Mouse (Mus musculus) right cerebral cortex, postnatal 14 days (tissue): ENCODE data around the gene Mrpl24.

Experiments used
- DNase-seq: peaks from one replicate; pipeline ENCODE4 v3.0.0; 2022

The Mrpl24 gene

GRCm38 (mm10) chr3:87910573-87911141 is 8.6 kb upstream of the Mrpl24 start:
- peak; percentile 58 for DNase-seq

- DNase-seq: no peak
These were observed 5.8 kb upstream of the Mrpl24 start for GRCm38 (mm10) chr3:87913491-87913890.

DNA sequence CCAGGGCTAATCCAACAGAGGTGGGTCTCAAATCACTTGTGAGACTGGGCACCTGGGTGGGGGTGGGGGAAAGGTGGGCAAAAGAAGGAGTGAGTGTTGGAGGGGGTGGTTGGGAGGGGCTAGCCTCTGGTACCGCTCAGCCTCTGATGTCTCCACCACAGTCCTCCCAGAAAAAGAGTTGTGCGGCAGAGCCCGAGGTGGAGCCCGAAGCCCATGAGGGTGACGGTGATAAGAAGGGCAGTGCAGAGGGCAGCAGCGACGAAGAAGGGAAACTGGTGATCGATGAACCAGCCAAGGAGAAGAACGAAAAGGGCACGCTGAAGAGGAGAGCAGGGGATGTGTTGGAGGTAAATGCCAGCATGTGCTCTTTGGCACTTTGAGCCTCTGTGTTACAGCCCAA is 5.4 kb upstream of the Mrpl24 start:
- no peak for DNase-seq

DNA sequence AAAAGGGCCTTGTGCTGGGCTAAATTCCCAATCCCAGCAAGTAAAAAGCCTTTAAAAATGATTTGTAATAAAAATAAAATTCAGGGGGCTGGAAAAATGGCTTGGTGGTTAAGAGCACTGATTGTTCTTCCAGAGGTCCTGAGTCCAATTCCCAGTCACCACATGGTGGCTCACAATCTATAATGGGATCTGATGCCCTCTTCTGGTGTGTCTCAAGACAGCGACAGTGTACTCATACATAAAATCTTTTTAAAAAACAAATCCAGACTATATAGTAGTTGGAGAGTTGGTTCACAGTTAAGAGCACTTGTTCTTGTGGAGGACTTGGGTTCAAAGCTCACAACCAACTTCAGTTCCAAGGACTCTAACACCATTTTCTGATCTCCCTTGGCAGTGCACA is 2.3 kb upstream of the Mrpl24 start:
- no peak for DNase-seq

GRCm38 (mm10) chr3:87918551-87918950 is 755 bp upstream of the Mrpl24 start:
- no peak for DNase-seq

DNA sequence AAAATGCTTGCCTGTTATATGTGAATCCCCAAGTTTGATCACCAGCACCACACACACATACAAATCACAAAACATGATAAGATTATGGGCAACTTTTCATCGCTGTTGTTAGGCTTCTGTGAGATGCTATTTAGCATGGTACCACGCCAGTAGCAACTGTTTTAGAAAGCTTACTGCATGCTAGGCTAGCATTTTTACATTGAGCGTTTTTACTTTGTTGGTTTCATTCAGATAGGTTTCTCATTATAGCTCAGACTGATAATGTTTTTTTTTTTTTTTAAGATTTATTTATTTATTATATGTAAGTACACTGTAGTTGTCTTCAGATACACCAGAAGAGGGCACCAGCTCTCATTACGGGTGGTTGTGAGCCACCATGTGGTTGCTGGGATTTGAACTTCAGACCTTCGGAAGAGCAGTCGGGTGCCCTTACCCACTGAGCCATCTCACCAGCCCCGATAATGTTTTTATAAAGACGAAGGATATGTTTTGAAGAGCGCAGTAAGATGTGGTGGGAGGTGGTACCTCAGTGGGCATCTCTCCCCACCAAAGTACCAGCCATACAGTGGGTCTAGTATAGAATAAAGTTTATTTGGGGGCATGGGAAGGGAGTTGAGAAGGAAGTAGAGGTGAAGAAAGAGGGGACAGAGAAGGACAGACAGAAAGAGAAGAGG is 1.1 kb downstream of the Mrpl24 start:
- no peak for DNase-seq

- no peak for DNase-seq
These were observed 5.7 kb downstream of the Mrpl24 start for GRCm38 (mm10) chr3:87924996-87925395.

DNA sequence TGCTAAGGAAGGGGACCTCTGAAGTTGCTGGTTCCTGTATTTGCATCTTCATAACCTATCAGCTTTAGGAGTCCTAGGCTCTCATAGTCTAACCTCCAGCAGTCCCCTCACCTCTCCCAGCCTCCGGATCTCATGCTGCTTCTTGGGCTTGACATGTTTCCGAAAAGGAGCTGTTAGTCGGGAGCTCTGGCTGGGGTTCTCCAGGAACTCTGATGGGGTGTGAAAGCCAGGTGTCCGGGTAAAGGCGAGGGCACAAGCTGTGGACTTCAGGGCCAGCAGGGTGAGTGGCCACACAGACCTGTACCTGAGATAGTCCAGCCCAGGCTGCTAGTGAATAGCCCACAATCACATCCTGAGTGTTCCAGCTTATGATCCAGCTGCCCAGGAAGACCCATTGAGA is 8.1 kb downstream of the Mrpl24 start:
- no peak for DNase-seq

DNA sequence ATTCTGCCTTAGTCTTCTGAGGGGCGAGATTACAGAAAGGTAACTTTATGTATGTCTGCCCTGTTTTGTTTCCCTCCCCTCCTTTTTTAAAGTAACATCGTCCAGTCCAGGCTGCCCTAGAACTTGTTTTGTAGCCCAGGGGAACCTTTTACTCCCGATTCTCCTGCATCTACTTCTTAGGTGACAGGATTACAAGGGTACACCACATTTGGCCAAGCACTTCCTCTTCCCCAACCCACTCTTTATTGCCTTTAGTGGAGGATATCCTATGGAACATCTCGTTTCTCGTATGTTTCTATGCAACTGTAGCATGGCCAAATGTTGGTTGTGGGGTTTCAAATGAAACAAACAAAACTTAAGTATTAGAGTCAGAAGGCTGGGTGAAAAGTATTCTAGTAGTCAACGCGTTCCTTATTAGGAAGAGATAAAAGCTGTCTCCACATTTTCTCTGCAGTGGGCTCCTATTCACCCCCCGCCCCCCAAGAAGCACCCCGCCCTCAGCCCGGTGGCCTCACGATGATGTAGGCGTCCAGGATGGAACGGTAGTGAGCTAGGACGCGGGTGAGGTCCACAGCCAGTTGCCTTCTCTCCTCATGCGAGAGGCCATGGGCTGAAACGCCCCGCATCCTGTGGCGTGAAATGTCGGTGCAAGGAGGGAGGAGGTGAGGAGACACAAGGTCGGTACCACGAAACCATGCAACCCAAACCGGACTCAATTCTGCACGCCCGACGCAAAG is 10.2 kb downstream of the Mrpl24 start:
- no peak for DNase-seq

DNA sequence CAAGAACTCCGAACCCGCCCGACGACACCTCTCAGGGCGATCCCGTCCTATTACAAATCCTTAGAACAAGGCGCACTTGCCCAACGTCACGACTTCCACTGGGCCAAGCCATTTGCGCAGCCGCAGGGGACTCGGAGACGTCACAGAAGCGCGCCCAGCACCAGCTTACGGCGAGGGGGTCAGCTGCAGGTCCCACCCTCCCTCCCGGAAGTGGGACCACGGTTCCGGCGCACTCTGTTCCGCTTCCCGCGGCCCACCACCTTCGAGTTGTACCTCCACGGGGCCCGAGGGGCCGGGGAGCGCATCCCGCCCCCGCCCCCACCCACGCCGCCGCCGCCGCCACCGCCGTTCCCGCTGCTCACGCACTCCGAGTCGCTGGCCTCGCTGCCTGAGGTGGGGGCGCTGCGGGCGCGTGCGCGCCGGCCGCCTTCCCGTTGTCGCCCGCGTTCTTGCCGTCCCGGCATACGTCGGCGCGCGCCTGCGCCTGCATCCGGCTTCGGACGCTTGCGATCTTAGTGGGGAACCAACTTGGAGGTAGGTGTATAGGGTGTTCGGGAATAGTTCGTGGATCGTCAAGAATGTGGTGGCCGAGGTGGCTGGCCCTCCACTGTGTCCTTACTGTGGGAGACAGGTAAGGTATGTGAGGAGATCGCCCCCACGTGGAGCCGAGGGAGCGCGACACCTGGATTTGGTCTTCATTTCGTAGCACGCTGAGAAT is 10.9 kb downstream of the Mrpl24 start, which contains the start of the genes Isg20l2 and Rrnad1:
TSS of gene Isg20l2 (plus strand) at position 237 of the 718 bp plus-strand sequence.
TSS of gene Rrnad1 (minus strand) at position 640 of the 718 bp plus-strand sequence.
- DNase-seq: peak; percentile 97

DNA sequence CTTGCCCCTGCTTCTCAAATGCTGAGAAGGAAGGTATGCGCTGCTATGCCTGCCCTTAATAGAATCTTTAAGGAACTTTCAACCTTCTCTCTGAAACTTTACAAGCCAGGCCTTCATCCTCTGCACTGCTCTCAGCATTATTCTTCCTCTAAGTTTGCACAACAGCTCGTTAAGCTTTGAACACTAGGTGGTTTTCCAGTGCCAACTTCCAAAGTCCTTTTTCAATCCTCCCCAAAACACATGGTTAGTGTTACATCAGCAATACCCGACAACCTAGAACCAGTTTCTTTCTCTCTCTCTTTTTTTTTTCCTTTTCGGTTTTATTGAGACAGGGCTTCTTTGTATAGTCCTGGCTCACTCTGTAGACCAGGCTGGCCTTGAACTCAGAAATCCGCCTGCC is 14.7 kb downstream of the Mrpl24 start:
- DNase-seq: no peak

- no peak for DNase-seq
These were observed 15.2 kb downstream of the Mrpl24 start for GRCm38 (mm10) chr3:87934501-87934900.

DNA sequence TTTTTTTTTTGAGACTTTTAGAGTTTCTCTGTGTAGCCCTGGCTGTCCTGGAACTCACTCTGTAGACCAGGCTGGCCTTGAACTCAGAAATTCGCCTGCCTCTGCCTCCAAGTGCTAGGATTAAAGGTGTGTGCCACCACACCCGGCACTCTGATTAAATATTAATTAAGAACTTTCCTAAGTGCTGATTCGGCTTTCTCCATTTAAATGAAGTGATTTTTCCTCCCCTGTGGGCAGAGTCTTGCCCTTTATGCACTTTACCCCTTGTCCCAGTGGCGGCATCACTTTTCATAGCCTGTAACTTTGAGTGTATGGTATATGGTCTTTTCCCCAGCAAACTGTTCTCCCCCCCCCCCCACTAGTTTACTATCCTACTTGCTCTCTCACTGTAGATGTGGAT is 15.9 kb downstream of the Mrpl24 start:
- no peak for DNase-seq

DNA sequence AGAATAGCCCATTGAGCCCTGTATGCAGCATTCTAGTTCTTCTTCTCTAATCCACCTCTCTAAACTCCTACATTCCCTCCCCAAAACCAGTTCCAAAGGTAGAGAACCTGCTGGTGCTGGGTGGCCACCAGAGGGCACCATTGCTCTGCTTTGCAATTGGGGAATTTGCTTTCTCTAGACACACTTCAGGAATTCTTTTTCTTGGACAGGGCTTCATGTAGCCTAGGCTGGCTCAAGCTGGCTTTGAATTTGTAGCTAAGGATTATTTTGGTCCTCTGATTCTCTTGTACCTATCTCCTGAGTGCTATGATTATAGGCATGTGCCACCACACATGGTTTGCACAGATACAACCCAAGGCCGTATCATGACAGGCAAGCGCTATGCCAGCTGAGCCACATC is 16.5 kb downstream of the Mrpl24 start:
- DNase-seq: peak; percentile 92

- DNase-seq: no peak
These were observed 21.3 kb downstream of the Mrpl24 start for GRCm38 (mm10) chr3:87940611-87941010.

- DNase-seq: no peak
These were observed 23.2 kb downstream of the Mrpl24 start for GRCm38 (mm10) chr3:87942471-87942870.

- no peak for DNase-seq
These were observed 24.3 kb downstream of the Mrpl24 start for GRCm38 (mm10) chr3:87943586-87943985.

GRCm38 (mm10) chr3:87944838-87945600 is 25.7 kb downstream of the Mrpl24 start:
- DNase-seq: no peak

GRCm38 (mm10) chr3:87945781-87946540 is 26.7 kb downstream of the Mrpl24 start:
- no peak for DNase-seq

DNA sequence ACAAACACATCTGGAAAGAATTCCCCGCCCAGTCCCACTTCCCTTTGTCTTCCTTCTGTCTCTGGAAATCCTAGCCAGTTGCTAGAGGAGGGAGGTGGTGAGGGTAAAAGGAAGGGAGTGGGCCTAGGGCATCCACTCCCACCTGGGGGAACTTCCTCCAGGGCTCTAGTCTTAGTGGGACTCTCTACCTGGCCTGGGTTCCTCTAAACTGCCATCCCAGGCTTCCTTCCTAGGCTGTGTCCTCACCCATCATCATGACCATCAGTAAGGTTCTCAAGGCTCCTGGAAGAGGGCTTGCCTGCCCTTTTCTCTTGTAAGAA is 27.2 kb downstream of the Mrpl24 start:
- no peak for DNase-seq

DNA sequence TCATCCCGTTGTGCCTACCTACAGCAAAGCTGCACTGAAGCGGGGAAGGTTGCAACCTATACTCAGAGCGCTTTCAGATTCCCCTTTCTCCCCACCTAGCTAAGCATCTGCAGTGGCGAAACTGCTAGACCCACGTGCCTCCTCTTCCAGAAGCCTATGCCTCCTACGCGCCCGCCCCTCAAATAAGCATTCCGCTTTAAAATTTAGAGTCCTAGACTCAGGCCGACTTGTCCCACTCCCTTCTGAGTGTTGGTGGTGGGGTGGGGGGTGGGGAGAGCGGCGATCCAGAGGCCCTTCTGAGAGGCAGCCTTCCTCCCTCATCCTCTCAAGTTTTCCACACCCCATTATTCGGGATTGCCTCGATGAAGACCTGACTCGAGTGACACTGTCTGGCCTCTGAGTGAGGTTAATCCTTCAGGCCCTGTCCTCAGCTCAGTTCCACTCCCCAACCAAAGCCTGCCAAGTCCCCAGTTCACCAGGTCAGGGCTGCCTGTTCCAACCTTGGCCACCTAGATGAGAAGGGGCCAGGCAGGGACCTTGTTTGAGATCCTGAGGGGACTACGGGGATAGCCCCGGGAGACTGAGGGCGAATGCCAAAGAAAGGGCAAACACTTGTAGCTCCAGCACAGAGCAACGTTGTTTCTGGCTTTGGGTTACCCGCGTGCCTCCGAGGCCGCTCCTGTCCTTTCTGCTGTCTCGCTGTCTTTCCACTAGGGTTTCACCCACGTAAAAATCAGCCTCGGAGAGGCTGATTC is 27.9 kb downstream of the Mrpl24 start:
- no peak for DNase-seq
